Mouse (Mus musculus) granulocyte monocyte progenitor cell, adult 5-6 weeks (primary cell): ENCODE measurements around the gene Olfr449. TPM values are rescaled to one million over a fixed set of nuclear protein-coding genes. Genes with fewer than 3 reads are reported as not detected.
A peak's percentile ranks its signal among the peaks of the same experiment; 100 is the strongest.

ENCODE experiments used
- ATAC-seq: replicated peaks from 2 replicates; pipeline ENCODE4 v1.8.0; 2016; ENCODE audit warnings: mild to moderate bottlenecking, moderate TSS enrichment, inconsistent platforms; ENCODE audit not compliant: poor library complexity, severe bottlenecking
- total RNA-seq, 2 experiments: library from RNA; stranded (forward) in 1 of 2; stranded (reverse) in 1 of 2; fragments of 200-712, 200-1000 nt in 1 of 2; fragments of >200 nt in 1 of 2; fragmentation: Nextera tagmentation in 1 of 2; gene quantifications; 2 replicates each; pipeline ENCODE4 v1.2.3; 2014 to 2017

Olfr449 gene
- total RNA-seq (2014; fragmentation: Nextera tagmentation): not detected in 2 replicates
- total RNA-seq (2017): not detected in 2 replicates

DNA sequence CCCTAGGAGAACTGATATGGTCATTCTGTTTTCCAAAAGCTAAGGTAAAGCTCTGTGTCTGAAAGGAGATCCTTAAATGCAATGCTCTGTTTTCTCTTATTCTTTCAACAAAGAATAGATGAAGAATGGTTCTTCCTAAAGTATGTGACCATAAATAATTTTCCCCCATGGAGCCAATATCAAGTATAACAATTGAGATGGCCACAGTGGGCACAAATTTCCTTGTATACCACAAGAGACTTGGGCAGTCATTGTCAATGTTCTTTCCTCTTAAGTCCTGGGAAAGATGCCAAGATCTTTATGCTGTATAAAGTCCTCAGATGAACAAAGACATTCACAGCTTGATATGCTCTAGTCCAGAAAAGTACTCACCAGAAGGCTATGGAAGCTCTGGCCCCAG, at the start of gene Olfr449:
Gene Olfr449 (plus strand): TSS at position 301 of the 400 bp plus-strand sequence.
- no peak for ATAC-seq

DNA sequence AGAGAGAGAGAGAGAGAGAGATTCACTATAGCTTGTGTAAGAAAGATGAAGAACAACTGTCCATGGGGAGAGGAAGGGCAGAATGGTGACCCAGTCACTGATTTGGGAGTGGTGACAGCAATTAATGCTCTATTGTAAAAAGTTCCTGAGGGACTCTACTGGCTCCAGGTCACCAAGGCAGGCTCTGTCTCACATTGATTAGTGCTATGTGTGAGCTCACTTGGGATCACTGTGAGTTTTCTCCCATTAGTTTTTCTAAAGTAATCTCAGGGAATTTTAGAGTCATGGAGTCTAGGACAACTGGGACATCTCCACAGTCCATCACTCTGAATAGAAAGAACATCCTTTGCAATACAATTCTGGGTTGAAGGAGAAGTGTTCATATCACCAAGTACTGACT, 49.4 kb upstream of the Olfr449 start, which contains the start of gene Olfr452:
Gene Olfr452 (plus strand): TSS at position 301 of the 400 bp plus-strand sequence.
- no peak for ATAC-seq

DNA sequence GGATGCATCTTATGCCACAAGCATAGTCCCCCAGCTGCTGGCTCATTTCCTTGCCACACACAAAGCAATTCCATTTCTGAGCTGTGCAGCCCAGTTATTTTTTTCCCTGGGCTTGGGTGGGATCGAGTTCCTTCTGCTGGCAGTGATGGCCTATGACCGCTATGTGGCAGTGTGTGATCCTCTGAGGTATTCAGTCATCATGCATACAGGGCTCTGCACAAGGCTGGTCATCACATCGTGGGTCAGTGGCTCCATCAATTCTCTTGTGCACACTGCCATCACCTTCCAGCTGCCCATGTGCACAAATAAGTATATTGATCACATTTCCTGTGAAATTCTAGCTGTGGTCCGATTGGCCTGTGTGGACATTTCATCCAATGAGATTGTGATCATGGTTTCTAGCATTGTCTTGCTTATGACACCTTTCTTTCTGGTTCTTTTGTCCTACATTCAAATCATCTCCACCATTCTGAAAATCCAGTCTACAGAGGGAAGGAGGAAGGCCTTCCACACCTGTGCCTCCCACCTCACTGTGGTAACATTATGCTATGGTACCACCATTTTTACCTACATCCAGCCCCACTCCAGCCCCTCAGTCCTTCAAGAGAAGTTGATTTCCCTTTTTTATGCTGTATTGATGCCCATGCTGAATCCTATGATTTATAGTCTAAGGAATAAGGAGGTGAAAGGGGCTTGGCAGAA, 43.8 kb upstream of the Olfr449 start:
- peak; percentile 33; the same call in 1 of the 2 replicates for ATAC-seq

DNA sequence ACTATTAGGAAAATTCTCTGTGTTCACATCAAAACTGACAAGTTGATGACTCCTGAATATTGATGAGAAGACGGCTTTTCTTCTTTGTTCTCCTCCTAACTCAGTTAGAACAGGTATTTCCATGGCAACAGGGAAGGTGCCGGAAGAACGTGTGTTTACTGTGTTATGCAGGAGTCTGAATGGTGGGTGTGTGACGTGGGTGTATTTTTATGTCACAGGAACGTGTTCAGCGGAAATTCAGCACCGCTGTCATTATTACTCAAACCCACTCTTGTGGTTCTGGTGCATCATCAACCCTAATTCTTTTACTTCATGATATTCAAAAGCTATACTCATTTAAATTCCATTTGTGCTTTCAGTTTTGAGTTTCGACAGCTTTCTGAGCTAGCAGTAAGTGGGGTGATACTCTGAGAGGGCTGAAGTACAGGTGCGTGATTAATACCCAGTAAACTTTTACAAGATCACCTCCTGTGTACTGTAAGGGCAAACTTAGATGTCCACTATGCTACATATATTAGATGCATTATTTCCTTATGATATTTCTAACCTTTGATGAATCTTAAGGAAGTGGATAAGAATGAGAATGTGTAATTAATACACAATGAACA, 43.1 kb upstream of the Olfr449 start:
- ATAC-seq: no peak

DNA sequence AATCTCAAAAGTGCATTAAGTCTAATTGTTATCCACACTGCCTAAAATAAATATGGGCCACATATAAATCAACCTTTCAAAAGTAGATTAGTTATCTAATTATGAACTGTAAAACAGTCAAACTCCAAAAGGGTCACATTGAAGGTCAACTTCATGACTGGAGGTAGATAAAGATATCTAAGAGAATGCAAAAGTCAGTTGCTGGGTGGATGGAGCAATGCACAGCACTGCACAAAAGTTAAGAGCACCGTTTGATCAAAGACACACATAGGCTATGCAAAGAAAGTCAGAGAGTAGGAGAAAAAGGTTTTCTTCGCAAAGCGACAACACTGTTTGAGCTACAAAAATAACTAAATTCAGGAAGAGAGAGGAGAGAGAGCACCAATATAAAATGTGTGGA, 39.2 kb upstream of the Olfr449 start:
- ATAC-seq: no peak

DNA sequence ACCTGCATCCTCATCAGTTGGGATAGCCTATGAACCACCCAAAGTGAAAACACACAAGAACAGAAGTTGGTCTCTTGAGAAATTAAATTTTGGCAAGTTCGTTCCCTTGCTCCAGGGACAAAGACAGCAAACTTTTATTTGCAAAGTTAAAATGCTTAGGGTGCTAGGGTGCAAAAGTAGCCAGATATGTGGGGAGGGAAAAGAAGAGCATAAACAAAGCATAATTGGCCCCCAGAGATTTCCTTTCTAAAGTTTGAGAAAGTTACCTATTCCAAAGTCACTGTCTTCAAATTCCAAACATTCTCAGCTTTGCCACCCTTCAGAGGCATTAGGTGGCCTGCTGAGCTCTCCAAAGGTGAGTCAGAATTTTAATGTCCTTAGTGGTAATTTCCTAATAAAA, 22.5 kb upstream of the Olfr449 start, which contains the start of gene Olfr450:
Gene Olfr450 (plus strand): TSS at position 301 of the 400 bp plus-strand sequence.
- no peak for ATAC-seq

DNA sequence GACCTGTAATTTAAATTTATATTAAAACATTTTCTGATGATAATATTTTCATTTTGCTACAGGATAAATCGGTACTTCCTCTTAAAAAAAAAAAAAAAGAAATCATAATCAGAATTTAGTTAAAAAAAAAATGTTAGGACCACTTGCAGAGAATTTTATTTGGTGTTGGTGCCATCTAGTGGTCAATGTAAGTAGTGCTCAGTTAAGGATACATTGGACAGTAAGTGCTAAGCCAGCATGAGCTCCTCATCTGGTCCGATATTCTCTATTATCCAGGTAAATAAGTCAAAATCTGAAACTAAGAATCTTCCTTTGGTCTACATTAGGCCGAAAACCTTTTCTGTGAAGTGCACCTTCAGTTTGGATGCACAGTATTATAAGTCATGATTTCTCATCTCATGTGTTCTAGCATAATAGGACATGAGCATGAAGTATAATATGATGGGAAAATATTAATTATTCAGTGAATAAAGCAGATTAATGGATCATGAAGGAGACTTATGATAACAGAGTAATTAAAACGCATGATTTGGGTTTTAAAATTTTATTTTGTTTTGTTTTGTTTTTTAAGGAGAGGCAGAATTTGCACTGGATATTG, 26.1 kb downstream of the Olfr449 start:
- peak; percentile 65 for ATAC-seq

DNA sequence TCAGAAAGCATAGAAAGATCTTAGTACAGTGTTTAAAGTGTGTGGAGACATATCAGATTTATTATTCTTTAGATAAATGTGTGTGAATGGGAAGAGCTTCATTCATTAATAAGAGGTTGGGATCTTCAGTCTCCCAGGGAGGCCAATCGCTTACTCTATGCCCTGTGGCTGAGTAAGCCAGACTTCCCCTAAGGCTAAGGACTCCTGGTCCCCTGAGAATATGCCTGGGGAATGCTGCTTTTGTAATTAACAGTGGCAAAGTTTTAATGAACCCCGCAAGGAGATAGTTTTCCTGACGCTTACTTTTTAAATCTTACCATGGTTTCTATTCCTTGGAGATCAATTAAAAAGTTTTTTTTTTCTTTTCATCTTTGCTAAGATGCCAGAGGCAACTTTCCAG, 35.5 kb downstream of the Olfr449 start:
- no peak for ATAC-seq

DNA sequence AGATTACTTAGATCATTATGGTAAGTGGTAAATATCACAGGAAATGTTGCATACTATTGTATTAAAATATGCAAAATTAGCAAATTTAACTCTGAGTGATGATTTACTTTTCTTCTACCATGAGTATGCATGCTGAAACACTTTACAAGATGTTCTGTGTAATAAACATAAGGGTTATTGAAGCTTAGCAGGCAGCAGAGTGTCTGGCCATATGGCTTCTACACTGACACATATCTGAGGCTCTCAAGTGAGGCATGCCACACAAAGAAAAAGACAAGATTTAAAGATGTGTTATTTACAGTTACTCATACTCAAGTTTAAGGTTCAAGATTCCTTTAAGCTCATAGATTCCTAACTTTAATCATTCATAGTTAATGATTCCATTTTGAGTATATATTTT, 42.1 kb downstream of the Olfr449 start:
- no peak for ATAC-seq

Other genes starting within 250 kb of the Olfr449 start
- gene Tcaf3, start 236.7 kb upstream of the Olfr449 start, total RNA-seq (2014; fragmentation: Nextera tagmentation): not detected in 2 replicates
- gene Tcaf3, start 236.7 kb upstream of the Olfr449 start, total RNA-seq (2017): not detected in 2 replicates
- gene Tcaf2, start 189.1 kb upstream of the Olfr449 start, total RNA-seq (2014; fragmentation: Nextera tagmentation): not detected in 2 replicates
- gene Tcaf2, start 189.1 kb upstream of the Olfr449 start, total RNA-seq (2017): 0.22 TPM in 1 of 2 replicates, not detected in the other
- 0.47 TPM in 1 of 2 replicates, not detected in the other for gene Tcaf1, start 124.3 kb upstream of the Olfr449 start, total RNA-seq (2014; fragmentation: Nextera tagmentation)
- 0.13 and 0.46 TPM in 2 replicates for gene Tcaf1, start 124.3 kb upstream of the Olfr449 start, total RNA-seq (2017)
- not detected in 2 replicates for gene Olfr453, start 95.0 kb upstream of the Olfr449 start, total RNA-seq (2014; fragmentation: Nextera tagmentation)
- not detected in 2 replicates for gene Olfr453, start 95.0 kb upstream of the Olfr449 start, total RNA-seq (2017)
- not detected in 2 replicates for gene Olfr38, start 78.0 kb upstream of the Olfr449 start, total RNA-seq (2014; fragmentation: Nextera tagmentation)
- gene Olfr38, start 78.0 kb upstream of the Olfr449 start, total RNA-seq (2017): not detected in 2 replicates
- gene Olfr452, start 49.3 kb upstream of the Olfr449 start, total RNA-seq (2014; fragmentation: Nextera tagmentation): not detected in 2 replicates
- gene Olfr452, start 49.3 kb upstream of the Olfr449 start, total RNA-seq (2017): not detected in 2 replicates
- gene Olfr450, start 22.4 kb upstream of the Olfr449 start, total RNA-seq (2014; fragmentation: Nextera tagmentation): not detected in 2 replicates
- gene Olfr450, start 22.4 kb upstream of the Olfr449 start, total RNA-seq (2017): not detected in 2 replicates
- not detected in 2 replicates for gene Olfr448, start 56.1 kb downstream of the Olfr449 start, total RNA-seq (2014; fragmentation: Nextera tagmentation)
- not detected in 2 replicates for gene Olfr448, start 56.1 kb downstream of the Olfr449 start, total RNA-seq (2017)
- gene Olfr447, start 74.5 kb downstream of the Olfr449 start, total RNA-seq (2014; fragmentation: Nextera tagmentation): not detected in 2 replicates
- not detected in 2 replicates for gene Olfr447, start 74.5 kb downstream of the Olfr449 start, total RNA-seq (2017)
- gene Olfr446, start 87.0 kb downstream of the Olfr449 start, total RNA-seq (2014; fragmentation: Nextera tagmentation): not detected in 2 replicates
- not detected in 2 replicates for gene Olfr446, start 87.0 kb downstream of the Olfr449 start, total RNA-seq (2017)
- gene Olfr444, start 114.7 kb downstream of the Olfr449 start, total RNA-seq (2014; fragmentation: Nextera tagmentation): not detected in 2 replicates
- gene Olfr444, start 114.7 kb downstream of the Olfr449 start, total RNA-seq (2017): not detected in 2 replicates